Mouse (Mus musculus) liver, embryonic 14.5 days (tissue): ENCODE measurements around the gene Taldo1. TPM values are rescaled to one million over a fixed set of nuclear protein-coding genes. Genes with fewer than 3 reads are reported as not detected.
A peak's percentile ranks its signal among the peaks of the same experiment; 100 is the strongest.
"Not testable (repeated sequence)": the region's sequence is repeated elsewhere in the genome, so short reads cannot be mapped to it uniquely, and the experiment has no call there.

Experiments used
- ATAC-seq: fragments of 200-750 bp; cut with Nextera tagmentation; 2 replicates; pipeline ENCODE4 v1.8.0; 2017; ENCODE audit warnings: moderate number of reproducible peaks, mild to moderate bottlenecking, moderate library complexity; ENCODE audit not compliant: insufficient read depth
- DNase-seq, 3 experiments: peaks; one replicate each; pipeline ENCODE4 v3.0.0-alpha.2; 2012 to 2013; ENCODE audit warnings: low read depth in 3 of 3, low spot score in 3 of 3
- H3K27ac ChIP-seq: fragments of 300-500 bp; sonication (generic); 2 replicates; pipeline ENCODE4 v1.5.1; 2014; ENCODE audit warnings: moderate library complexity, mild to moderate bottlenecking, control low read depth, inconsistent platforms
- H3K27me3 ChIP-seq: fragments of 300-500 bp; sonication (generic); 2 replicates; pipeline ENCODE4 v1.6.1; 2014; ENCODE audit warnings: mild to moderate bottlenecking, low read length, moderate library complexity; ENCODE audit not compliant: control insufficient read depth, insufficient read depth
- H3K36me3 ChIP-seq: fragments of 300-500 bp; sonication (generic); replicated peaks from 2 replicates; pipeline ENCODE4 v1.6.1; 2014; ENCODE audit warnings: low read depth; ENCODE audit not compliant: control insufficient read depth, insufficient read depth
- H3K4me1 ChIP-seq, 2 experiments: fragments of 200-500 bp in 1 of 2; fragments of 300-500 bp in 1 of 2; sonication (generic) in 1 of 2; replicated peaks; 2 replicates each; pipeline ENCODE4 v1.6.1; 2012 to 2014; ENCODE audit warnings: antibody characterized with exemption in 1 of 2, inconsistent platforms in 1 of 2, low read length in 1 of 2; ENCODE audit not compliant: control insufficient read depth in 2 of 2, insufficient read depth in 2 of 2
- H3K4me2 ChIP-seq: fragments of 300-500 bp; sonication (generic); 2 replicates; pipeline ENCODE4 v1.6.1; 2014; ENCODE audit warnings: low read depth, mild to moderate bottlenecking, control low read depth, moderate library complexity
- H3K4me3 ChIP-seq, 2 experiments: fragments of 200-500 bp in 1 of 2; fragments of 300-500 bp in 1 of 2; sonication (generic) in 1 of 2; 2 replicates each; pipeline ENCODE4 v1.5.1; 2012 to 2014; ENCODE audit warnings: low read depth in 2 of 2, low read length in 2 of 2, mild to moderate bottlenecking in 2 of 2, control low read depth in 1 of 2, inconsistent platforms in 1 of 2, moderate library complexity in 1 of 2; ENCODE audit not compliant: insufficient read depth in 1 of 2
- H3K9ac ChIP-seq: fragments of 300-500 bp; sonication (generic); replicated peaks from 2 replicates; pipeline ENCODE4 v1.6.1; 2014; ENCODE audit warnings: mild to moderate bottlenecking, control low read depth, moderate library complexity
- H3K9me3 ChIP-seq: fragments of 300-500 bp; sonication (generic); 2 replicates; pipeline ENCODE4 v1.6.1; 2016; ENCODE audit warnings: low read length, mixed read lengths; ENCODE audit not compliant: control insufficient read depth
- CTCF ChIP-seq: IDR thresholded peaks from 2 replicates; pipeline ENCODE4 v1.5.1; 2016; ENCODE audit warnings: antibody characterized with exemption, low read depth, control low read depth
- EP300 ChIP-seq: IDR thresholded peaks from 2 replicates; pipeline ENCODE4 v1.6.1; 2016; ENCODE audit warnings: antibody characterized with exemption, low read depth
- WGBS: fragments of 180-500 bp; shearing (Covaris S2); extraction: QIAGEN DNeasy Blood & Tissue Kit; methylation state at CpG from one replicate; pipeline ENCODE4 v1.1.7; 2014; ENCODE audit not compliant: insufficient replicate concordance; 5-methylcytosine and 5-hydroxymethylcytosine counted together
- polyA plus RNA-seq, 2 experiments: library from polyadenylated mRNA; depleted of rRNA in 1 of 2; stranded (reverse) in 1 of 2; unstranded in 1 of 2; fragments of >200 nt; fragmentation: Nextera tagmentation in 1 of 2; extraction: Ambion mirVana in 1 of 2; gene quantifications; 2 replicates each; pipeline versions ENCODE4 v1.2.1 to v1.2.3; 2012 to 2014

Taldo1 gene
- polyA plus RNA-seq, 2 experiments = 266 to 428 TPM

GRCm38 (mm10) chr7:141394158-141394557, 2.2 kb downstream of the Taldo1 start:
- Histone ChIP-seq H3K4me3 (peak overlapping the region; percentile 28 to 33), H3K9ac (peak overlapping the region; percentile 97), H3K4me1 (peaks cover 34 to 46% of the 10 kb centered on the region in 2 experiments), H3K36me3 (peaks cover 37% of the 10 kb centered on the region), H3K27me3 (no peaks in the 10 kb centered on the region), H3K4me2 (peak overlapping the region; percentile 98), H3K9me3 (no peaks in the 10 kb centered on the region), H3K27ac (peak overlapping the region; percentile 99)
- 14% methylated on average over 7 of the region's 7 CpGs for WGBS
- DNase-seq = peak; percentile 68 to 79 (median 70)
- TF ChIP-seq CTCF (0 out of 2 replicates have a peak, but pooled peaks have one; percentile 11), EP300 (peak; percentile 44)
- peak; percentile 46 for ATAC-seq

- H3K9ac ChIP-seq = no peak overlapping the region
- no peak for ATAC-seq
- peak overlapping the region; percentile 99 for H3K27ac ChIP-seq
- H3K27me3 ChIP-seq = no peaks in the 10 kb centered on the region
- H3K4me2 ChIP-seq = peak overlapping the region; percentile 98
- peak overlapping the region in 1 of 2 experiments; percentile 32; a peak in 2 of 4 replicates for H3K4me3 ChIP-seq
- H3K9me3 ChIP-seq = no peaks in the 10 kb centered on the region
- H3K36me3 ChIP-seq = peaks cover 43% of the 10 kb centered on the region
- 6% methylated on average over 6 of the region's 6 CpGs for WGBS
- peak; percentile 98 for TF ChIP-seq CTCF
- TF ChIP-seq EP300 = no peak
- peak; percentile 71 to 81 (median 74) for DNase-seq
- H3K4me1 ChIP-seq = peaks cover 30 to 41% of the 10 kb centered on the region in 2 experiments
Measured at GRCm38 (mm10) chr7:141394771-141395170, 2.8 kb downstream of the Taldo1 start.

GRCm38 (mm10) chr7:141395348-141395747, 3.3 kb downstream of the Taldo1 start:
- DNase-seq (no peak), ATAC-seq (no peak)
- Histone ChIP-seq H3K36me3 (peaks cover 49% of the 10 kb centered on the region), H3K9ac (no peak overlapping the region; the same call in 1 of the 2 replicates), H3K9me3 (no peaks in the 10 kb centered on the region), H3K4me2 (peak overlapping the region; percentile 98), H3K4me1 (peaks cover 25 to 35% of the 10 kb centered on the region in 2 experiments), H3K4me3 (no peak overlapping the region), H3K27ac (no peak overlapping the region; the same call in 1 of the 2 replicates), H3K27me3 (no peaks in the 10 kb centered on the region)
- 46% methylated on average over 1 of the region's 1 CpGs for WGBS
- TF ChIP-seq CTCF (no peak), EP300 (no peak)

GRCm38 (mm10) chr7:141403305-141403704, 11.3 kb downstream of the Taldo1 start:
- WGBS = 41% methylated on average over 5 of the region's 5 CpGs
- no peaks in the 10 kb centered on the region for H3K27me3 ChIP-seq
- TF ChIP-seq CTCF (peak; percentile 97), EP300 (no peak)
- no peak overlapping the region for H3K4me3 ChIP-seq
- ATAC-seq (peak; percentile 65; the same call in 1 of the 2 replicates), DNase-seq (peak in 1 of 3 experiments; percentile 46)
- no peaks in the 10 kb centered on the region for H3K9me3 ChIP-seq
- H3K4me1 ChIP-seq = no peaks in the 10 kb centered on the region
- no peak overlapping the region for H3K9ac ChIP-seq
- no peak overlapping the region for H3K4me2 ChIP-seq
- peaks cover 64% of the 10 kb centered on the region for H3K36me3 ChIP-seq
- no peak overlapping the region for H3K27ac ChIP-seq

GRCm38 (mm10) chr7:141405466-141405865, 13.5 kb downstream of the Taldo1 start:
- Histone ChIP-seq H3K27me3 (no peaks in the 10 kb centered on the region), H3K27ac (no peak overlapping the region), H3K9ac (no peak overlapping the region), H3K4me2 (no peak overlapping the region), H3K9me3 (no peaks in the 10 kb centered on the region), H3K4me1 (no peaks in the 10 kb centered on the region; a peak in 1 of 4 replicates), H3K36me3 (peaks cover 44% of the 10 kb centered on the region), H3K4me3 (no peak overlapping the region)
- 66% methylated on average over 4 of the region's 4 CpGs for WGBS
- ATAC-seq = no peak
- TF ChIP-seq CTCF = no peak
- no peak for TF ChIP-seq EP300
- no peak for DNase-seq

- not testable (repeated sequence) for H3K4me3 ChIP-seq, H3K4me1 ChIP-seq, DNase-seq, H3K4me2 ChIP-seq, H3K9me3 ChIP-seq, H3K27ac ChIP-seq, ATAC-seq, H3K9ac ChIP-seq, H3K27me3 ChIP-seq
- 83% methylated on average over 7 of the region's 7 CpGs for WGBS
- H3K36me3 ChIP-seq = peaks cover 23% of the 10 kb centered on the region
Measured at GRCm38 (mm10) chr7:141407670-141408069, 15.7 kb downstream of the Taldo1 start.
